Mouse (Mus musculus) adrenal gland (tissue): ENCODE results near the gene 4933428G20Rik.

ENCODE experiments used
- intact Hi-C: fragments of 180-260 bp; cut with DNase I; formaldehyde crosslinking; loops from one replicate; pipeline ENCODE4 v1.15.1; 2025

The 4933428G20Rik gene

GRCm38 (mm10) chr11:97466444-97467160 lies 33.5 kb downstream of the 4933428G20Rik start:
- intact Hi-C loops = loop anchor here (10.0 kb wide), 1 partner anchor 112 kb away; the partner anchor contains the start of gene Gpr179

- intact Hi-C loops = loop anchor here (10.0 kb wide), 1 partner anchor 111 kb away; the partner anchor contains the start of gene Gpr179
Measured at GRCm38 (mm10) chr11:97465957-97466356, 34.2 kb downstream of the 4933428G20Rik start.

GRCm38 (mm10) chr11:97463991-97464390 lies 36.1 kb downstream of the 4933428G20Rik start:
- intact Hi-C loops = loop anchor here (10.0 kb wide), 1 partner anchor 109 kb away; the partner anchor contains the start of gene Gpr179

- intact Hi-C loops = loop anchor here (10.0 kb wide), 1 partner anchor 108 kb away; the partner anchor contains the start of gene Gpr179
Measured at GRCm38 (mm10) chr11:97463166-97463565, 37.0 kb downstream of the 4933428G20Rik start.

- intact Hi-C loops = loop anchor here (10.0 kb wide), 1 partner anchor 108 kb away; the partner anchor contains the start of gene Gpr179
Measured at GRCm38 (mm10) chr11:97462538-97462937, 37.6 kb downstream of the 4933428G20Rik start.

GRCm38 (mm10) chr11:97461307-97461820 lies 38.8 kb downstream of the 4933428G20Rik start:
- intact Hi-C loops = loop anchor here (10.0 kb wide), 1 partner anchor 107 kb away; the partner anchor contains the start of gene Gpr179

- intact Hi-C loops = no loop called here
Measured at GRCm38 (mm10) chr11:97457120-97457519, 43.0 kb downstream of the 4933428G20Rik start.

- intact Hi-C loops = loop anchor here (2.0 kb wide), 1 partner anchor 17 kb away; no protein-coding TSS in a partner anchor
Measured at GRCm38 (mm10) chr11:97451625-97452024, 48.5 kb downstream of the 4933428G20Rik start.

- intact Hi-C loops = loop anchor here (2.0 kb wide), 1 partner anchor 16 kb away; no protein-coding TSS in a partner anchor
Measured at GRCm38 (mm10) chr11:97450305-97450922, 49.7 kb downstream of the 4933428G20Rik start.

GRCm38 (mm10) chr11:97449601-97450293 lies 50.4 kb downstream of the 4933428G20Rik start:
- intact Hi-C loops = loop anchor here (2.0 kb wide), 1 partner anchor 15 kb away; no protein-coding TSS in a partner anchor

- intact Hi-C loops = no loop called here
Measured at GRCm38 (mm10) chr11:97448611-97449394, 51.3 kb downstream of the 4933428G20Rik start.

- intact Hi-C loops = no loop called here
Measured at GRCm38 (mm10) chr11:97447979-97448378, 52.2 kb downstream of the 4933428G20Rik start.

- intact Hi-C loops = no loop called here
Measured at GRCm38 (mm10) chr11:97445999-97446511, 54.1 kb downstream of the 4933428G20Rik start.

- intact Hi-C loops = no loop called here
Measured at GRCm38 (mm10) chr11:97445596-97445995, 54.5 kb downstream of the 4933428G20Rik start.

- intact Hi-C loops = no loop called here
Measured at GRCm38 (mm10) chr11:97442891-97443675, 57.1 kb downstream of the 4933428G20Rik start.

- intact Hi-C loops = no loop called here
Measured at GRCm38 (mm10) chr11:97441658-97442125, 58.4 kb downstream of the 4933428G20Rik start.

GRCm38 (mm10) chr11:97441036-97441657 lies 59.0 kb downstream of the 4933428G20Rik start:
- intact Hi-C loops = no loop called here
